Mouse (Mus musculus) adrenal gland, postnatal 4 days (tissue): ENCODE data around the gene Hoxc9. TPM values are rescaled to one million over a fixed set of nuclear protein-coding genes. Genes with fewer than 3 reads are reported as not detected.

Experiments
- DNase-seq, 2 experiments: peaks; one replicate each; pipeline ENCODE4 v3.0.0; 2021 to 2022; ENCODE audit warnings: low spot score in 2 of 2, mixed read lengths in 2 of 2
- microRNA-seq: library from miRNA; unstranded; fragments of <30 nt; microRNA quantifications from one replicate; pipeline ENCODE4 v1.2.0, GENCODE M21; 2021
- total RNA-seq, 2 experiments: library from RNA; stranded (reverse); gene quantifications; 2 replicates each; pipeline ENCODE4 v1.2.3; 2021

Hoxc9 gene
- total RNA-seq, 2 experiments from 2014 or later, result 3.0 to 4.8 TPM

DNA sequence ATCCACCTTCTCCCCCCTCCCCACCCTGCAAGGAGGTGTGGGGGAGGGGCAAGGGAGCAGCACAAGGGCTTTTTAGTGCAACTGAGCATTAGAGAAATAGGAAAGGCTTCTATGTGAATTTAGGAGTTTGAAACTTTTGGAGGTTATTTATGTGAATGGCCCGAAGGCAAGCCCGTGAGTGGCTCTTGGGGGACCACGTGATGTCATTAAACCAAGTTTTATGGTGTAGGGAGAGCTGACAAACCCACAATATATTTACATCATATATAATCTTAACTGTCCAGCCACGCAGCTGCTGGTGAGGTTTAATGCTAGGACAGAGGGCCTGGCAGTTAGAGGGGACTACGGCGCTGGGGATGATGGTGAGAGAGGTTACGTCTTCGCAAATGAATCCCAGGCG lies 42.4 kb downstream of the Hoxc9 start, which contains the start of gene Hoxc4:
Hoxc4 (plus strand) TSS at position 299 of the 400 bp plus-strand sequence.
- DNase-seq, result no peak

DNA sequence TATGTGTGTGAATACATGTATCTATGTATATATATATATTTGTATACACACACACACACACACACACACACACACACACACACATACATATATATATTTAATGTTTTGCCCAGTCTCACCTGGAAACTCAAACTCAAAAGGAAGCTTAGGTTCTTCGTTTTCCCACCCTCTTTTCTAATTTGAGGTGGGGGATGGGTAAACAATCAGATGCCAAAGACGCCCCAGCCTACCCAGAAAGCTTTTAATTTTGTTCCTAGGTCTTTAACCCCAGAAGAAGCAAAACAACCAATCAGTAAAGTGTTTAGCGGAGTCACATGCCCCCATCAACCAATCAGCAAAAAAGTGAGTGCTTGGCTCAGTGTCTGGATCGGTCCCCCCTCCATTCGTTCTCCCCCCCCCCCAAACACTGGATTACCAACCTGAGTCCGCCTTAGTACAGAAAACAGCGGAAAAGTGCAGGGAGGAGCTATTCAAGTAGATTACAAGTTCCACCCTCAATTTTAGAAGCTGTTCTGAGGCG lies 44.7 kb downstream of the Hoxc9 start:
- DNase-seq, result no peak

DNA sequence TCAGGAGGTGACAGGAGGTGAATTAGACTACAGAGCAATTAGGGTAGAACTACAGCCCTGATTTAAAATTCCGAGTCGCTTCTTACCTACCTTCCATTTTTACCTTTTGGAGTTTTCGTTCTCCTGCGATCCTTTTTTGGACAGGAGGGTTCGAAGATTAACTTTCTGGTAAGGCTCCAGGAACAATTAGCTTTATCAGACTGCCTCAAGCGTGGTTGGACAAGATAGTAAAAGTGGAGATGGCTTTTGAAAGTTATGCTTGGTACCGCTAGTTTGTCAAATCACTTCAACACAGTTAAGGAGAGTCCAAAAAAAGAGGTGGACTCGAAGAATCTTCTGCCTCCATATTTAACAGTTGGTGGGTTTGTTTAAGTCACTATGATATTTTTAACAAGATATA lies 45.3 kb downstream of the Hoxc9 start:
- DNase-seq, result no peak

DNA sequence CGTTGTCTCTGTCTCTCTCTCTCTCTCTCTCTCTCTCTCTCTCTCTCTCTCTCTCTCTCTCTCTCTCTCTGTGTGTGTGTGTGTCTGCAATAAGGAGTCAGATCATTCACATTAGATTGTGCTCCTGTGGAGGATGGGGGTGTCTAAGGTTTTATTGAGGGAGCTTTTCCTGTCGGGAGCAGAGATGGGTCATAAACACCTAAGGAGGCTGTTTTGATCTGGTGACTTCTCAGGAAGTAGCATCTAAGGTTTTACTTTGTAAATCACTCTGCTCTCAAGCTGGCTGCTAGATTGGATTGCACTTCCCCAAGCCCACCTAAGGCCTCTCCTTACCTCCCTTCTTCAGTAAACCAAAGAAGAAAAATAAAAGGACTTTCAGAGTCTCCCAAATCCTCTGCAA lies 47.9 kb downstream of the Hoxc9 start:
- DNase-seq, result no peak

DNA sequence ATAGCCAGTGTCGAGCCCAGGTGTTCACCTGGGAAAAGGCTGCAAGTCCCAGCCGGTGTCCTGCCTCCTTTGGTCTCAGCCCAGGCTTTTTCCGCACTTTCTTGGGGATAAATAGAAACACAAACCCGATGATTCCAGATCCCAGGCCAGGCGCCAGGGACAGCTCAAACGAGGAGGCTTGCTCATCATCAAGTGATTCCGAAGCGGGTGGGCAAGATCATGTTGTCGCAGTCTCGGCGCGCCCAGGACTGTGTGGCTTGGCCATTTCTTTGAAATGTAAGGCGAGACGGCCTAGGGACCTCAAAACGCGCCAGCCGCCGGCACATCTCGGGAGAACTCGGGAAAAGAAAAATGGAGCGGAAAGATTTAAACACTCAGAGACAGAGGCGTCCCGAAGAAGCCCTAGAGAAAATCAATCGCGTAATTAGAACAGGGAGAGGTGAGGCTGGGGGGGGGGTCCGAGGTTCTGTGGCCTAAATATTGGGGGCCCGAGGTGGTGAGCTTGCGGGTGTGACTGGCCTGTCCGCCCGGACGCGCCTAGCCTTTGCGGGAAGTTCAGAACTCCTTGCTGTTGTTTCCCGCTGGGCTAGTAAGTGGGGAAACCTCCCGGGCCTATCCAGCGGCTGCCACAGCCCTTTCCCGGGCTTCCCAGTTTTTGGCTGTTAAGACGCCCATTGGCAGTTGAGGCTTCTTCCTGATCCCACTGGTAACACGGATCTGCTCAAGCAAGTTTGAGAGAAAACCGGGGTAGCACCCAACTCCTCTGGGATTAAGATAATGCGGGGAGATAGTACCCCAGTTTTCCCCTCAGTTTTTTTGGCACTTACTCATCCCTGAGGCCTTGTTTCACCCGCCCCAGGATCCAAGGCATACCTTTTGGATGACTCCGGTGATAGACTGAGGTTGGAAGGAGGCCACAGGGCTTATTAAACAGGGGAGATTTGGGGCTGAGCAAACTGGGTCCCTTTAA lies 51.3 kb downstream of the Hoxc9 start:
- DNase-seq, result no peak

DNA sequence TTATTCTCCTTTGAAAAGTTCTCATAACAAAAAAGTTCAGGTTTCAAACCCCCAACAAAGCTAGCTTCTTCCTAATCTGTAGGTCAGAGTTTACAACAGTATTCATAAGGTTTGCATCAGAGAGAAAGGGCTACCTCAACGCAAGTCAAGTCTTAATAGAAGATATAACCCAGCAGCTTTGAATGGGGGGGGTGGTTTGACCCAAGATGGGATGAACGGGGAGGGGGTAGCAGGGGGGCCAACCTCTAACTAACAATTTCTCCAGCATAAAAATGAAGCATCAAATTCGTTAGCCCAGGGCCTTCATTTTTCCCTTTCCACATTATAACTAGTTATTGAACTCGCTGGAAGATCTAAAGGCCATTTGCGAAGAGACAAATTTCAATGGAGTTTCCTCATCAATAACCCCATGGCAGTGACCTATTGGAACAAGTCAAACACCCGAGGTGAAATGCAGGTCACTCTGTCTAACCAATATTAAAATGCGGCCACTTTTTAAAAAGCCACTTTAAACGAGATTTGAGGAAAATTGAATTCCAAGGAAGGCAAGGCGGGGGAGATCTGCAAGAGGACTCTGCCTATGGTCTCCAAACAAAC lies 52.8 kb downstream of the Hoxc9 start:
- DNase-seq, result no peak

DNA sequence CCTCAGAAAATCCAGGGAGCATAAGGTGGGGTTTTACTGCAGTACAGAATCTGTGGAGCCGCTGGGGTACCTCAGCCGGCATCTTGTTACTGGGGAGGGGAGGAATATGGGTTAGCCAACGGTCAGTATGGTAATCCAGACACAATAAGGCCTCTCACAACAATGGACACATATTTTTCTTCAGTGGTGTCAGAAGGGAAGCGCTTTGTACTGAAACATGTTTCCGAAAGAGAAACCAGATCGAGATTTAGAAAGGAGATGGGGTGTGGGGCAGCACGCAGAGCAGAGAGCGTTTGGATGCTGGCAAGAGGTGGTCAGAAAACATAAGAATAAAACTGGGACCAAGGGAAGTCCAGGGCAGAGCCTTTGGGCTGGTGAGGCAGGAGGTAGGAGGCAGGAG lies 53.9 kb downstream of the Hoxc9 start:
- DNase-seq, result no peak

DNA sequence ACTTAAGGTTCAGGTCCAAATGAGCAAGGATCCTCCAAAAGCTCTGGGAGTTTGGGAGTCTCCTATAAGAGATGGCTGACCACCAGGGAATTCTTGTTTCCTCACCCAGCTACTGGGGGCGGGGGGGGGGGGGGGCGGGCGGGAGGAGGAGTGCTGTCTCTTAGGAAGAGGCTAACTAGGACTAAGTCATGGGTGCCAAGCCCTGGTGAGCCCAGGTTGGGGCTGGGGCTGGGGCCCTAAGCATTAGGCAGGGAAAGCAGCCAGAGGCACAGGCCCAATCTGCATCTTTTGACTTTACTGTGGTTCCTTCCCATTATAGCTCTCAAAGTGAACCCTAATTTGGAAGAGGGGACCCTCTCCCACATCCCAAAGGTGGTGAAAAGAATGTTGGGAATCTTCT lies 55.9 kb downstream of the Hoxc9 start:
- no peak for DNase-seq

DNA sequence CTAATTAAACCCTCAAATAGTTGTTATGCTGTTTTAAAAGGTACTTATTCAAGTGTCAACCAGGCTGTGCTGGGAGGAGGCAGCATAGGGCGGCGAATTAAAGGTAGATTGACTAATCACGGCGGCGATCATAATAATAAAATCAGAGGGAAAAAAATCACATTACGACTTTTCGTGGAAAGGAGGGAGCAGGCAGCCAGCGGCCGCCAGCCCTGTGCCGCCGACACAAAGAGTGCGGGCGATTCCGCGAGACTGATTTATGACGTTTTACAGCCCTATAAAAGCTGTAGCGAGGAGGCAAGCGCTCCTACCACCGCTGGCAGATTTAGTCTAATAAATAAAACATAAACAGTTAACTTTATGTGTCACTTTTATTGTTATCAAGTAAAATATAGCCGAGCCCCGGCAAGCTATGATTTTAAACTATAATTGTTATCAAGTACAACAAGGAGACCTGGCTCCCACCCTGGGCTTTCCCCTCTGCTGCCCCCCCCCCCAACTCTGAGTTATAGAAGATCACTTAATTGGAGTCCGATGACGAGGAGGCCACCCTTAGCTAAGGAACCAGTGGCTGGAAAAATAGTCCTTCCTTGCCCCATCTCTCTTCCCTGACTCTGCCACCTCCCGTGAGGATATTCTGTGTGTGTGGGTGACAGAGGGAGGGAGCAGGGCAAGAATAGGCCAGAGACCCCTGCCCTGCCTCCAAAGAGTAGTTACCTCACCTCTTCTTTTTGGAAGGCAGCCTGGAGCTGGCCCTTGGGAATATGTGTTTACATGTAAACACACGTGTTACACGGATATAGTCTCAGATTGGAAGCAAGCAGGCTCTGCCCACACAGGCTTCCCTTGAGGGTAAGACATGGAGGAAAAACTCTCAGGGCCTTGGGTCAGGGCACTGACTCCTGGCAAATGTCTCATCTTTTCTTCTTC lies 56.7 kb downstream of the Hoxc9 start:
- no peak for DNase-seq

DNA sequence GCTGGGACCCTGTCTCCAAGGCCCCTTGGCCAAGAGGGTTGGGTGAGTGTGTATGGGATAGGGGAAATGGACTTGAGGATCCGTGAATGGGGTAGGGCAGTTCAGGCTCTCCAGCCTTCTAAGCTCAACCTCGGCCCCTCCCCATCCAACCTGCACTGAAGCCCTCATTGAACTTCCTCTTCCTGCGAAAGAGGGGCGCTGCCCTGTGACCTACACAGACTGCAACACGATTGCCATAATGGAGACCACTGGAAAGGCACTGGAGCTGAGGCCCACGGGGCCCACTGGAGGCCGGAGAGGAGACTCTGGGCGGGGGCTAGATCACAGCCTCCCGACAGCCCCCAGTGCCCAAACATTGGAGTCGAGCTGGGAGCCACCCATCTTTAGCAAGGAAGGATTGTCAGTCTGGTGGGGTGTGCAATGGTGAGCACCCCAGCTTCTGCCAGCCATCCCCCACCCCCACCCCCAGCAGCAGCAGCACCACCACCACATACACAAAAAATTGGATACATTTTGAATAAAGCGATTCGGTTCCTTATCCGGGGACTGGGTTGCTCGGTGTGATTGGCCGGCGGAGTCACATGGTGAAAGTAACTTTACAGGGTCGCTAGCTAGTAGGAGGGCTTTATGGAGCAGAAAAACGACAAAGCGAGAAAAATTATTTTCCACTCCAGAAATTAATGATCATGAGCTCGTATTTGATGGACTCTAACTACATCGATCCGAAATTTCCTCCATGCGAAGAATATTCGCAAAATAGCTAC lies 58.0 kb downstream of the Hoxc9 start:
- no peak for DNase-seq

Small RNA genes within 50 kb of the gene (microRNA-seq; reads per million reads assigned to microRNA genes)
- gene Mir196a-2, result 466 reads per million, percentile 66 among the genes with 10 or more reads in this experiment
- 1,737 reads per million, percentile 81 among the genes with 10 or more reads in this experiment for gene Mir615

Other genes with a start within 250 kb of the Hoxc9 start
- not detected for gene Hoxc13, start 55.3 kb upstream of the Hoxc9 start, total RNA-seq
- gene Hoxc12, start 39.7 kb upstream of the Hoxc9 start, total RNA-seq, result not detected
- under 1 TPM in 1 of 2 experiments, not detected in 1; 0.20 TPM for gene Hoxc11, start 22.0 kb upstream of the Hoxc9 start, total RNA-seq
- gene Hoxc10, start 9.6 kb upstream of the Hoxc9 start, total RNA-seq, result 1 to 10 TPM; 1.2 to 5.6 TPM
- 1 to 10 TPM; 7.9 to 8.0 TPM for gene Hoxc5, start 9.0 kb upstream of the Hoxc9 start, total RNA-seq
- gene Hoxc8, start 14.2 kb downstream of the Hoxc9 start, total RNA-seq, result 10 to 100 TPM; 22.2 to 22.7 TPM
- 10 to 100 TPM; 40.3 to 41.5 TPM for gene Hoxc6, start 21.8 kb downstream of the Hoxc9 start, total RNA-seq
- gene Hoxc4, start 42.5 kb downstream of the Hoxc9 start, total RNA-seq, result 10 to 100 TPM; 11.3 to 13.4 TPM
- gene Smug1, start 190.7 kb downstream of the Hoxc9 start, total RNA-seq, result 10 to 100 TPM; 17.7 to 19.0 TPM